Mouse (Mus musculus): ENCODE data around the gene Olfr313.

- TF ChIP-seq HCFC1 (IDR thresholded peaks at IDR 0.05; ENCODE audit: low read depth, low read length) (no peak), CTCF (IDR thresholded peaks at IDR 0.05 in 2 of 3, conservative IDR thresholded peaks at IDR 0.05 in 1 of 3; ENCODE audit: control insufficient read depth in 1 of 3, insufficient read depth in 1 of 3, low read depth in 2 of 3, low read length in 3 of 3, poor library complexity in 1 of 3, severe bottlenecking in 1 of 3) (no peak), E2F4 (IDR thresholded peaks at IDR 0.05; ENCODE audit: borderline replicate concordance, low read depth, low read length) (no peak), POLR2AphosphoS5 (IDR thresholded peaks at IDR 0.05; ENCODE audit: borderline replicate concordance, low read depth, low read length) (no peak), ZC3H11A (IDR thresholded peaks at IDR 0.05; ENCODE audit: low read depth, low read length) (no peak), MYB (IDR thresholded peaks at IDR 0.05; ENCODE audit: low read depth, low read length) (no peak), ETS1 (IDR thresholded peaks at IDR 0.05; ENCODE audit: low read depth, low read length) (no peak), EP300 (IDR thresholded peaks at IDR 0.05; ENCODE audit: low read depth in 1 of 2, low read length in 2 of 2) (no peak), MEF2A (IDR thresholded peaks at IDR 0.05; ENCODE audit: extremely low read depth, insufficient replicate concordance, low read depth, low read length, poor library complexity, severe bottlenecking) (no peak), POLR2A (IDR thresholded peaks at IDR 0.05; ENCODE audit: control insufficient read depth in 1 of 2, insufficient read depth in 1 of 2, low read depth in 1 of 2, low read length in 2 of 2, poor library complexity in 1 of 2) (no peak), MAX (IDR thresholded peaks at IDR 0.05; ENCODE audit: low read length) (no peak), TAL1 (IDR thresholded peaks at IDR 0.05; ENCODE audit: low read length) (no peak), MAZ (IDR thresholded peaks at IDR 0.05; ENCODE audit: low read depth, low read length) (no peak)
Observed at GRCm38 (mm10) chr11:58784182-58784581, 30.6 kb upstream of the Olfr313 start.
